Mouse (Mus musculus) CD4-positive naive resting alpha-beta T cell, adult 57 days (primary cell): ENCODE measurements around the gene Tusc2. TPM values are rescaled to one million over a fixed set of nuclear protein-coding genes. Genes with fewer than 3 reads are reported as not detected.

ENCODE experiments used
- total RNA-seq: library from RNA; stranded (reverse); gene quantifications from one replicate; pipeline ENCODE4 v1.2.4, GENCODE M21; 2023

Tusc2 gene
- total RNA-seq, result 16.4 TPM

DNA sequence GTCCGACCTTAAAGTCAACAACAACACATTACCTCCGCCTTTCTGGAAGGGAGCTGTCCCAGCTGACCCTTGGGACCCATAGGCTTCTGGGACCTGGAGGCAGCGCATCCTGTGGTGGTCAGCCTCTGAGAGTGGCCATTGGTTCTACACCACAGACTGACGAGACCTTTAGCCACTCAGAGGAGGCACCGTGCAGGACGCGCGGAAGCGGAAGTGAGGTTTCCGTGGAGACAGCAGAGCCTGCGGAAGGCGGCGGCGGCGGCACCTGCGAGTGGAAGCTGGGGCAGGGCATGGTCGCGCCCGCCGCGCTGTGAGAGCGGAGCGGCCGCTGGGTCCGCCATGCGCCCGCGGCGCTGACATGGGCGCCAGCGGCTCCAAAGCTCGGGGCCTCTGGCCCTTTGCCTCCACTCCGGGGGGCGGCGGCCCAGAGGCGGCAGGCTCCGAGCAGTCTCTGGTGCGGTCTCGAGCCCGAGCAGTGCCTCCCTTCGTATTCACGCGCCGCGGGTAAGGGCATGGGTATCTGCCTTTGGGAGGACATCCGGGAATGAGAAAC lies at the start of gene Tusc2:
TSS of gene Tusc2 (plus strand) at position 227 of the 553 bp plus-strand sequence.

GRCm38 (mm10) chr9:107533791-107534407 lies 29.2 kb upstream of the Tusc2 start, which contains the start of gene Tmem115:
TSS of gene Tmem115 (plus strand) at chr9:107533945.

DNA sequence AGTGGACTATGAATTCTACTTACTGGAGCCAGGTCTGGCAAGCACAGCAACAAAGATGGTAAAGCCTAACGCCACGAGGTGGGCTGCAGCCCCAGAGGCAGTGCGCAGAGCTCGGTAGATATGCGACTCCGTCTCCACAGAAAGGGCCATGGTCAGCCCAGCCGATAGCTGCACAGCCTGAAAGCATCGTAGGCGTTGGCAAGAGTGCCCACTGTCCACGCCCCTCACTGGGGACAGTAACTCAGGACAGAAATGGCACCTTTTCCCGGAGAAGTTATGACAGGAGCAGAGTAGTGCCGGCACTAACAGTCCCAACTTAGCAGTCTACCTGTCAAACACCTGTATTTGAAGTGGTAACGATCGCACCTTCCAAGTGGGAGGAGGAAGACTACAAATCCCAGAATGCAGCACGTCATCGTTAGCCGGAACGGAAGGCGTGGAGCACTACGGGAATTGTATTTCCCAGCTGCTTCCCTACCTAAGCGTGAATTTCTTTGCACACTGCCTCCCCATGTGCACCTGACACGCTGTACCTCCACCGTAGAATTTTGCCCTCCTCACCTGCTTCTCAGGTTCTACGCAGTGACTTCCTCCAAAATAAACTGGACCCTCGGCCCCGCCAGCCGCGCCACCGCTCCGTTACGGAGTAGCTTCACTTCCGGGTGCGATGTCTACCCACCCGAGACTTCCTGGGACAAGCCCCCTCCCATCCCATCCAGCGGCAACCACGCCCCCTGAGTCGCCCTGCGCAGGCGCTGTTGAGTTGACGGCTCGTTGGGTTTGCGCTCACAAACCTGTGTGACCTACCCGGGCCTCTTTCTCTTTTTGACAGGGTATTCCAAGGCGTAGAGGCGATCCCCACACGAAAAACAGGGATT lies 21.3 kb upstream of the Tusc2 start, which contains the start of the genes Cyb561d2 and Nprl2:
TSS of gene Cyb561d2 (minus strand) at position 720 of the 878 bp plus-strand sequence.
TSS of gene Nprl2 (plus strand) at position 753 of the 878 bp plus-strand sequence.

GRCm38 (mm10) chr9:107547026-107547425 lies 16.0 kb upstream of the Tusc2 start, which contains the start of gene Zmynd10:
TSS of gene Zmynd10 (plus strand) at chr9:107547298.

GRCm38 (mm10) chr9:107551117-107551889 lies 11.8 kb upstream of the Tusc2 start, which contains the start of gene Rassf1:
TSS of gene Rassf1 (plus strand) at chr9:107551555.

DNA sequence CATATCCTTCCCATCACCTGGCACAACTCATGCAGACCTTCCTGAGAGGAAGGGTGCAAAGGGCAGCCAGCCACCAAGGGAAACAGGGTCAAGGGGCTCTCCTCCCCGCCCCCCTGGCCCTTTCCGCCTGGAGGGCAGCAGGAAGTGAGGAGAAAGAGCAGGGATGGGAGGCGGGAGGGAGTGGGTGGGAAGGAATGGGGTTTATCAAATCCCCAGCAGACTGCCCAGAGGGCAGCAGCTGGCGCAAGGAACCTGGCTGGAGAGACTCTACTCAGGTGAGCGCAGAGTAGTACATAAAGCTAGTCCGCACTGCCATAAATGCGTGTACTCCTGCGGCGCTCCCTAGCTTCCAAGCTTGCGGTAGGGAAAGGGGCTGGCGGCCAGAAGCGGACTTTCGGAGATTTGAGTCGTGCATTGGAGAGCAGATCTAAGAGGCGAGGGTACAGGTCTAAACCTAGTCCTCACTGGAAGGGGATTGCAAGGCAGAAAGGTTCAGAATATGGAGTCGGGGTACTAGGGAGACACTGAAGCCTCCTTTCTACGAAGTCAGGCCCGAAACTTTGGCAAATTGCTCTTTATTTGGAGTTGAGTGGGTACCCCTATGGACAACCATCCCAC lies 4.8 kb downstream of the Tusc2 start, which contains the start of gene Hyal2:
TSS of gene Hyal2 (plus strand) at position 244 of the 618 bp plus-strand sequence.

DNA sequence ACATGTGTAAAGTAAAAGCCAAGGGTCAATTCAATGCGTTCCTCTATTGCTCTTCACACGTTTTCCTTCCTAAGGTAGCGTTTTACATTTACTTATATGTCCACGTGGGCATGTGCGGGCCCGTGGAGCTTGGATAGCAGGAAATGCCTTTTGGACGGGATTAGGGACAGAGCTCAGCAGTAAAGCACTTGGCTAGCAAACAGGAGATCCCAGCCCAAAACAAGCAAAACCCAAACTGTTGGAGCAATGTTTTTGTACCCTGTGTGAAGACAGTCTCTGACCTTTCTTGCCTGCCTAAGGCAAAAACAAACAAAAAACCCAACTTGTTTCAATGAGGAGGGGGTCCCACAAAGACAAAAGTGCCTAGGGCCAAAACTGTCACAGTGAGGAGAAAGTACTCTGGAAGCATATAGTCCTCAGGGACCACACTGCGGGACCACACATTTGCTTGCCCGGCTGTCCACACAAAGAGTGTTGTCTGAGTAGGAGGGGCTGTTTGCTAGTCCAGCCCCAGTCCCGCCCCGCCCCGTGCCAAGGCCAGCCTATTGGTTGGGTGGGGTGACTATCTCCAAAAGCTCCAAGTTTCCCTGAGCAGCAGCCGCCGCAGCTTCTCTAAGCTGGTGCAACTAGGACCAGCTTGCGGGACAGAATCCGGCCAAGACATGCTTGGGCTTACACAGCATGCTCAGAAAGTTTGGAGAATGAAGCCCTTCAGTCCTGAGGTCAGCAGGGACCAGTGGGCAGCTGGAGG lies 13.5 kb downstream of the Tusc2 start, which contains the start of gene Hyal1:
TSS of gene Hyal1 (plus strand) at position 571 of the 751 bp plus-strand sequence.

GRCm38 (mm10) chr9:107578587-107578986 lies 15.5 kb downstream of the Tusc2 start, which contains the start of gene Naa80:
TSS of gene Naa80 (plus strand) at chr9:107578887.

GRCm38 (mm10) chr9:107580501-107581317 lies 17.7 kb downstream of the Tusc2 start, which contains the start of gene Hyal3:
TSS of gene Hyal3 (plus strand) at chr9:107580818.

GRCm38 (mm10) chr9:107586974-107587832 lies 24.1 kb downstream of the Tusc2 start, which contains the start of gene Ifrd2:
TSS of gene Ifrd2 (plus strand) at chr9:107587642.

GRCm38 (mm10) chr9:107608741-107609432 lies 45.8 kb downstream of the Tusc2 start, which contains the start of gene Sema3b:
TSS of gene Sema3b (minus strand) at chr9:107609229.

Other genes with a start within 250 kb of the Tusc2 start
- 10.0 TPM for gene Hemk1, start 224.9 kb upstream of the Tusc2 start, total RNA-seq
- 0.65 TPM for gene 6430571L13Rik, start 222.7 kb upstream of the Tusc2 start, total RNA-seq
- 3.4 TPM for gene Cacna2d2, start 163.6 kb upstream of the Tusc2 start, total RNA-seq
- gene Tmem115, start 29.3 kb upstream of the Tusc2 start, total RNA-seq, result 28.2 TPM
- gene Cyb561d2, start 21.1 kb upstream of the Tusc2 start, total RNA-seq, result 14.7 TPM
- 28.5 TPM for gene Nprl2, start 21.0 kb upstream of the Tusc2 start, total RNA-seq
- 0.86 TPM for gene Zmynd10, start 16.0 kb upstream of the Tusc2 start, total RNA-seq
- gene Rassf1, start 11.7 kb upstream of the Tusc2 start, total RNA-seq, result 76.0 TPM
- gene Hyal2, start 4.7 kb downstream of the Tusc2 start, total RNA-seq, result 2.3 TPM
- 2.0 TPM for gene Hyal1, start 13.7 kb downstream of the Tusc2 start, total RNA-seq
- gene Naa80, start 15.6 kb downstream of the Tusc2 start, total RNA-seq, result 9.3 TPM
- gene Hyal3, start 17.6 kb downstream of the Tusc2 start, total RNA-seq, result 1.7 TPM
- 42.1 TPM for gene Ifrd2, start 24.4 kb downstream of the Tusc2 start, total RNA-seq
- gene Sema3b, start 46.0 kb downstream of the Tusc2 start, total RNA-seq, result 0.83 TPM
- 494 TPM for gene Gnai2, start 72.1 kb downstream of the Tusc2 start, total RNA-seq
- not detected for gene Slc38a3, start 106.3 kb downstream of the Tusc2 start, total RNA-seq
- gene Gnat1, start 116.5 kb downstream of the Tusc2 start, total RNA-seq, result 1.4 TPM
- 2.0 TPM for gene Sema3f, start 147.2 kb downstream of the Tusc2 start, total RNA-seq
- gene Rbm5, start 207.7 kb downstream of the Tusc2 start, total RNA-seq, result 262 TPM